In the genomic region with DNA sequence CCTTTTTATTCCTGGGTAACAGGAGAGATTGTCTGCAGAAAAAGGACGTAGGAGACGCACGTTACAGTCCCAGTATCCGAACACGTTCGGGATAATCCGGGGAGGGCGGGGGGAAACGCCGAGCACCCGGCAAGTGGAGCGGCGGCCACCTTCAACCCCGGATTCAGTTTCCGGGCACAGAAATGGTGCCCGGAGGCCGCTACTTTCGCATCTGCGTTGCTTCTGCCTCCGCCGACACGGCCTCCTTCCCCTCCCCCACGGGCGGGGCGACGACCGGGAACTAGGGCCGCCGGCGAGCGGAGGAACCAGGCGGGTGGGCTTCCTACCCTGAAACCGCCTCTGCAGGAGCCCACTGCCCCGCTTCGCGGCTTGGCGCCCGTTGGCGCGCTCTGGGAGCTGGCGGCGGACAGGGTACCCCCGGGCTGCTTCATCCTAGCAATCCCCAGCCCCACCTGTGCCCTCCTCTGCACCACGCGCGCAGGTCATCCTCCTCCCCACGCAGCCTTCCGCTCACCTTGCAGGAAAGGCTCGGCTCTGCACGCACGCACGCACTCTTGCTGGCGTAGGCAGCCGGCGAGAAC, we compare ENCODE assay signal across 8 mouse cellular contexts. TPM values are rescaled to one million over a fixed set of nuclear protein-coding genes. Genes with fewer than 3 reads are reported as not detected.
DNase-seq lines count a peak whose midpoint lies in the region; ATAC-seq and TF ChIP-seq lines count a peak whose summit lies in the region.

No protein-coding gene starts in this region.

- H3K27ac ChIP-seq in MEL (ENCODE audit: control insufficient read depth, low read depth, low read length): peak overlapping the region; percentile 78
- H3K27ac ChIP-seq in bone marrow, adult 2 months (ENCODE audit: control insufficient read depth, insufficient read depth, low read depth, low read length, poor library complexity): peak overlapping the region; percentile 97
- H3K27ac ChIP-seq in forebrain, embryonic 14.5 days (ENCODE audit: low read depth, low read length): peak overlapping the region; percentile 99
- H3K27ac ChIP-seq in hindbrain, embryonic 10.5 days: peak overlapping the region; percentile 99

- peaks cover 0 to 35% of the 10 kb centered on the region in 2 experiments; a peak in 3 of 4 replicates for H3K36me3 ChIP-seq in MEL (ENCODE audit: control insufficient read depth in 1 of 2, insufficient read depth in 2 of 2, low read length in 2 of 2)
- H3K36me3 ChIP-seq in forebrain, embryonic 14.5 days (ENCODE audit: control insufficient read depth, insufficient read depth, low read length): no peaks in the 10 kb centered on the region
- H3K36me3 ChIP-seq in hindbrain, embryonic 10.5 days: no peaks in the 10 kb centered on the region

- TF ChIP-seq EP300 in MEL (IDR thresholded peaks at IDR 0.05; ENCODE audit: low read depth in 1 of 2, low read length in 2 of 2): no peak

- TF ChIP-seq RAD21 in MEL (IDR thresholded peaks at IDR 0.05; ENCODE audit: low read depth, low read length): no peak

- TF ChIP-seq POLR2A in MEL (IDR thresholded peaks at IDR 0.05; ENCODE audit: control insufficient read depth in 1 of 2, insufficient read depth in 1 of 2, low read depth in 1 of 2, low read length in 2 of 2, poor library complexity in 1 of 2): peak in 1 of 2 experiments; percentile 21; a peak in 2 of 4 replicates
- TF ChIP-seq POLR2A in bone marrow, adult 2 months (IDR thresholded peaks at IDR 0.05; ENCODE audit: borderline replicate concordance, control insufficient read depth, low read depth, low read length): peak; percentile 27; the same call in 1 of the 2 replicates

- H3K4me1 ChIP-seq in MEL (ENCODE audit: control insufficient read depth in 1 of 2, insufficient read depth in 2 of 2, low read length in 2 of 2): peaks cover 15 to 24% of the 10 kb centered on the region in 2 experiments
- H3K4me1 ChIP-seq in bone marrow, adult 2 months (ENCODE audit: control insufficient read depth, insufficient read depth, low read length): no peaks in the 10 kb centered on the region; the same call in 1 of the 2 replicates
- H3K4me1 ChIP-seq in forebrain, embryonic 14.5 days (ENCODE audit: control insufficient read depth, insufficient read depth, low read length): peaks cover 20% of the 10 kb centered on the region
- H3K4me1 ChIP-seq in hindbrain, embryonic 10.5 days (replicated peaks): peaks cover 35% of the 10 kb centered on the region

- H3K9ac ChIP-seq in MEL (ENCODE audit: control insufficient read depth, low read depth, low read length, poor library complexity, severe bottlenecking): peak overlapping the region; percentile 81
- peak overlapping the region; percentile 97 for H3K9ac ChIP-seq in forebrain, embryonic 14.5 days (ENCODE audit: low read length)

- no peaks in the 10 kb centered on the region for H3K9me3 ChIP-seq in MEL (replicated peaks; ENCODE audit: insufficient read depth, low read length)
- no peaks in the 10 kb centered on the region for H3K9me3 ChIP-seq in forebrain, embryonic 14.5 days (replicated peaks; ENCODE audit: control insufficient read depth, low read length)
- no peaks in the 10 kb centered on the region for H3K9me3 ChIP-seq in hindbrain, embryonic 10.5 days

- H3K4me3 ChIP-seq in MEL (ENCODE audit: control insufficient read depth in 1 of 2, insufficient read depth in 1 of 2, low read depth in 2 of 2, low read length in 2 of 2): peak overlapping the region; percentile 76 to 80
- peak overlapping the region; percentile 99 for H3K4me3 ChIP-seq in bone marrow, adult 2 months (replicated peaks; ENCODE audit: control insufficient read depth, low read depth, low read length)
- H3K4me3 ChIP-seq in forebrain, embryonic 14.5 days (ENCODE audit: low read depth, low read length): peak overlapping the region; percentile 97
- peak overlapping the region; percentile 99 for H3K4me3 ChIP-seq in hindbrain, embryonic 10.5 days

- peak overlapping the region; percentile 64 for H3K4me2 ChIP-seq in forebrain, embryonic 14.5 days (ENCODE audit: low read length)

- no peak for TF ChIP-seq CTCF in MEL (IDR thresholded peaks at IDR 0.05 in 2 of 3, conservative IDR thresholded peaks at IDR 0.05 in 1 of 3; ENCODE audit: control insufficient read depth in 1 of 3, insufficient read depth in 1 of 3, low read depth in 2 of 3, low read length in 3 of 3, poor library complexity in 1 of 3, severe bottlenecking in 1 of 3)
- TF ChIP-seq CTCF in bone marrow, adult 2 months (IDR thresholded peaks at IDR 0.05; ENCODE audit: control insufficient read depth, insufficient read depth, low read length): no peak

- DNase-seq in MEL (ENCODE audit: low read depth, low spot score): peak; percentile 69
- peak; percentile 67 for DNase-seq in forebrain, embryonic 14.5 days (ENCODE audit: low spot score)
- DNase-seq in hindbrain, embryonic 10.5 days (ENCODE audit: low spot score): peak; percentile 74
- peak; percentile 61 to 74 for DNase-seq in layer of hippocampus, postnatal 14 days (ENCODE audit: low spot score in 2 of 2)
- peak; percentile 78 to 81 for DNase-seq in lung, postnatal 4 days
- peak; percentile 72 for DNase-seq in right cerebral cortex, postnatal 14 days
- peak; percentile 66 to 68 for DNase-seq in urinary bladder, postnatal 4 days (ENCODE audit: low spot score in 2 of 2)

- ATAC-seq in forebrain, embryonic 14.5 days: peak; percentile 67; the same call in 1 of the 2 replicates

- WGBS in bone marrow, adult 2 months: under 1% methylated on average over 55 of the region's 55 CpGs
- WGBS in forebrain, embryonic 14.5 days: under 1% methylated on average over 54 of the region's 55 CpGs
- WGBS in hindbrain, embryonic 10.5 days: under 1% methylated on average over 54 of the region's 55 CpGs

- H3K27me3 ChIP-seq in MEL (ENCODE audit: control insufficient read depth in 1 of 2, insufficient read depth in 2 of 2, low read length in 2 of 2): no peaks in the 10 kb centered on the region
- H3K27me3 ChIP-seq in forebrain, embryonic 14.5 days (replicated peaks; ENCODE audit: control insufficient read depth, insufficient read depth, low read length): no peaks in the 10 kb centered on the region
- H3K27me3 ChIP-seq in hindbrain, embryonic 10.5 days (ENCODE audit: insufficient read depth, poor library complexity, severe bottlenecking): no peaks in the 10 kb centered on the region

- H3K79me2 ChIP-seq in MEL (ENCODE audit: control insufficient read depth, insufficient read depth, low read length, poor library complexity): peaks cover 46% of the 10 kb centered on the region

TF ChIP-seq in MEL, 35 proteins besides CTCF, POLR2A, EP300 and RAD21 (continues in another document):
- TF ChIP-seq NRF1 (IDR thresholded peaks at IDR 0.05; ENCODE audit: insufficient read depth, low read depth, low read length, poor library complexity, severe bottlenecking) (no peak), ZMIZ1 (IDR thresholded peaks at IDR 0.05; ENCODE audit: low read depth, low read length) (no peak), SIN3A (IDR thresholded peaks at IDR 0.05; ENCODE audit: low read length) (peak; percentile 39), MAZ (IDR thresholded peaks at IDR 0.05; ENCODE audit: low read depth, low read length) (peak; percentile 70; the same call in 1 of the 2 replicates), MAX (IDR thresholded peaks at IDR 0.05; ENCODE audit: low read length) (peak; percentile 52; the same call in 1 of the 2 replicates), ETS1 (IDR thresholded peaks at IDR 0.05; ENCODE audit: low read depth, low read length) (no peak), CHD1 (IDR thresholded peaks at IDR 0.05; ENCODE audit: low read depth, low read length) (no peak), ZNF384 (IDR thresholded peaks at IDR 0.05; ENCODE audit: low read depth, low read length) (no peak), GATA1 (IDR thresholded peaks at IDR 0.05; ENCODE audit: low read depth, low read length) (no peak), JUND (IDR thresholded peaks at IDR 0.05; ENCODE audit: low read depth, low read length) (no peak), USF2 (IDR thresholded peaks at IDR 0.05; ENCODE audit: borderline replicate concordance in 1 of 2, insufficient read depth in 1 of 2, low read depth in 1 of 2, low read length in 2 of 2) (no peak), BHLHE40 (IDR thresholded peaks at IDR 0.05; ENCODE audit: borderline replicate concordance, low read depth, low read length) (no peak), TCF12 (IDR thresholded peaks at IDR 0.05; ENCODE audit: low read depth, low read length) (0 out of 2 replicates have a peak, but pooled peaks have one; percentile 19), MAFK (IDR thresholded peaks at IDR 0.05; ENCODE audit: borderline replicate concordance, low read depth, low read length) (no peak)

RNA-seq across cellular contexts. Expression of a gene that starts 0.6 kb away (rescaled TPM):
- 42.8 and 49.0 TPM in 2 replicates for total RNA-seq in MEL (2012; rRNA removed)
- 100 to 1,000 TPM in 1 of 2 experiments, 10 to 100 TPM in 1; 65.5 to 177 TPM for polyA plus RNA-seq in MEL (2012; ENCODE audit: insufficient read depth in 1 of 2, insufficient read length in 2 of 2, low read depth in 1 of 2, low replicate concordance in 2 of 2, missing spikeins in 1 of 2)
- polyA plus RNA-seq in bone marrow, adult 2 months (2011; ENCODE audit: insufficient read depth, insufficient read length, low replicate concordance, missing spikeins): 22.7 and 46.8 TPM in 2 replicates
- polyA plus RNA-seq in forebrain, embryonic 14.5 days (2014; fragmentation: Nextera tagmentation; extraction: Ambion mirVana): 351 and 398 TPM in 2 replicates
- polyA plus RNA-seq in hindbrain, embryonic 10.5 days (2016; fragmentation: Nextera tagmentation; extraction: Ambion mirVana): 273 and 276 TPM in 2 replicates
- 100 to 1,000 TPM; 178 to 188 TPM for total RNA-seq in layer of hippocampus, postnatal 14 days (2021)

RNA-seq across cellular contexts. Expression of a gene that starts 39.2 kb away (rescaled TPM):
- 0.08 and 0.26 TPM in 2 replicates for total RNA-seq in MEL (2012; rRNA removed)
- under 1 TPM in 1 of 2 experiments, not detected in 1; 0.53 TPM for polyA plus RNA-seq in MEL (2012; ENCODE audit: insufficient read depth in 1 of 2, insufficient read length in 2 of 2, low read depth in 1 of 2, low replicate concordance in 2 of 2, missing spikeins in 1 of 2)
- 0.25 and 1.00 TPM in 2 replicates for polyA plus RNA-seq in bone marrow, adult 2 months (2011; ENCODE audit: insufficient read depth, insufficient read length, low replicate concordance, missing spikeins)
- polyA plus RNA-seq in forebrain, embryonic 14.5 days (2014; fragmentation: Nextera tagmentation; extraction: Ambion mirVana): 3.9 and 7.6 TPM in 2 replicates
- 0.34 and 0.77 TPM in 2 replicates for polyA plus RNA-seq in hindbrain, embryonic 10.5 days (2016; fragmentation: Nextera tagmentation; extraction: Ambion mirVana)
- total RNA-seq in layer of hippocampus, postnatal 14 days (2021): 10 to 100 TPM; 67.0 to 67.3 TPM

RNA-seq across cellular contexts. Expression of a gene that starts 54.8 kb away (rescaled TPM):
- 22.1 and 26.0 TPM in 2 replicates for total RNA-seq in MEL (2012; rRNA removed)
- 10 to 100 TPM; 62.0 to 69.1 TPM for polyA plus RNA-seq in MEL (2012; ENCODE audit: insufficient read depth in 1 of 2, insufficient read length in 2 of 2, low read depth in 1 of 2, low replicate concordance in 2 of 2, missing spikeins in 1 of 2)
- polyA plus RNA-seq in bone marrow, adult 2 months (2011; ENCODE audit: insufficient read depth, insufficient read length, low replicate concordance, missing spikeins): 16.3 and 23.1 TPM in 2 replicates
- 30.1 and 32.0 TPM in 2 replicates for polyA plus RNA-seq in forebrain, embryonic 14.5 days (2014; fragmentation: Nextera tagmentation; extraction: Ambion mirVana)
- polyA plus RNA-seq in hindbrain, embryonic 10.5 days (2016; fragmentation: Nextera tagmentation; extraction: Ambion mirVana): 36.6 and 38.5 TPM in 2 replicates
- 10 to 100 TPM; 70.9 to 71.9 TPM for total RNA-seq in layer of hippocampus, postnatal 14 days (2021)

Comparison
In these comparisons a context has a peak if more than half of its experiments do, and no peak if none do; other contexts are left out.
1. Peak in every context shown above with its lines: DNase-seq, ATAC-seq, H3K4me3 ChIP-seq and H3K27ac ChIP-seq.